Mouse (Mus musculus) mouse trophoblast stem cell (cell line): ENCODE results near the gene Sass6.
"Not testable (repeated sequence)": the region's sequence is repeated elsewhere in the genome, so short reads cannot be mapped to it uniquely, and the experiment has no call there.

Source experiments
- in situ Hi-C, 2 experiments: fragments of 300-500 bp; cut with MseI, MboI; formaldehyde crosslinking; loops; 2 replicates in 1 of 2; 3 replicates in 1 of 2; pipeline ENCODE4 v1.15.1; 2025

Gene Sass6

GRCm38 (mm10) chr3:116631459-116631858 is 36.7 kb downstream of the Sass6 start:
- in situ Hi-C loops = no loop called here

- in situ Hi-C loops = no loop called here
These were observed 38.2 kb downstream of the Sass6 start for GRCm38 (mm10) chr3:116632971-116633370.

- in situ Hi-C loops = no loop called here
These were observed 39.3 kb downstream of the Sass6 start for GRCm38 (mm10) chr3:116634091-116634490.

- in situ Hi-C loops = no loop called here
These were observed 40.1 kb downstream of the Sass6 start for GRCm38 (mm10) chr3:116634853-116635252.

GRCm38 (mm10) chr3:116635799-116636198 is 41.0 kb downstream of the Sass6 start:
- in situ Hi-C loops = no loop called here

GRCm38 (mm10) chr3:116637693-116638476 is 43.1 kb downstream of the Sass6 start:
- in situ Hi-C loops = no loop called here

- in situ Hi-C loops = no loop called here
These were observed 43.8 kb downstream of the Sass6 start for GRCm38 (mm10) chr3:116638572-116638971.

GRCm38 (mm10) chr3:116640024-116640423 is 45.2 kb downstream of the Sass6 start:
- in situ Hi-C loops = no loop called here

- in situ Hi-C loops = no loop called here
These were observed 47.1 kb downstream of the Sass6 start for GRCm38 (mm10) chr3:116641811-116642371.

GRCm38 (mm10) chr3:116642373-116642772 is 47.6 kb downstream of the Sass6 start:
- in situ Hi-C loops = no loop called here

GRCm38 (mm10) chr3:116646387-116646786 is 51.6 kb downstream of the Sass6 start:
- in situ Hi-C loops = no loop called here

- in situ Hi-C loops = no loop called here
These were observed 54.0 kb downstream of the Sass6 start for GRCm38 (mm10) chr3:116648805-116649204.

- in situ Hi-C loops = no loop called here
These were observed 55.9 kb downstream of the Sass6 start for GRCm38 (mm10) chr3:116650698-116651097.

- in situ Hi-C loops = no loop called here
These were observed 57.3 kb downstream of the Sass6 start for GRCm38 (mm10) chr3:116652033-116652446.

GRCm38 (mm10) chr3:116653278-116653945 is 58.6 kb downstream of the Sass6 start:
- in situ Hi-C loops = no loop called here

- in situ Hi-C loops = not testable (repeated sequence)
These were observed 59.3 kb downstream of the Sass6 start for GRCm38 (mm10) chr3:116654051-116654450.

- in situ Hi-C loops = no loop called here
These were observed 61.6 kb downstream of the Sass6 start for GRCm38 (mm10) chr3:116656184-116656965.

- in situ Hi-C loops = no loop called here
These were observed 64.3 kb downstream of the Sass6 start for GRCm38 (mm10) chr3:116658928-116659565.

GRCm38 (mm10) chr3:116659856-116660430 is 65.2 kb downstream of the Sass6 start:
- in situ Hi-C loops = no loop called here

- in situ Hi-C loops = no loop called here
These were observed 66.6 kb downstream of the Sass6 start for GRCm38 (mm10) chr3:116661288-116661869.
